Mouse (Mus musculus): ENCODE results near the gene Slc7a11.

The Slc7a11 gene

DNA sequence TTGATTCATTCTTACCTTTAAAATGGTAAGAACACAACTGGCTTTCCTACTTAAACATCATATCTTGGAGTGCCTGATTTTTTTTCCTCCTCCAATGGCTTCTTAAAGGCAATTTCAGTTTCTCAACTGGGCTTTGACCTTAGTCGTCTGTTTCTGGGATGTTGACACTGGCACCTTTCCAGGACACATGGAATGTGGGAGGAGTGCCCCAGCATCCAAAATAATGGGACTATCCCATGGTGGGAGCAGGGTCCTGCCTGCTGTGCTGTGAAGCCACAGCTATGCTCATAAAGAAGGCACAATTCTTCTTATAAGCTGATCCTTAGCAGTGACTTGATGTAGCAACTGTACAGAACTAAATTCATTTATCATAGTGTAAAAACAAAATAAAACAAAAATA lies 450.5 kb downstream of the Slc7a11 start:
- DNase-seq (ENCODE audit: low spot score in 2 of 2): no peak

DNA sequence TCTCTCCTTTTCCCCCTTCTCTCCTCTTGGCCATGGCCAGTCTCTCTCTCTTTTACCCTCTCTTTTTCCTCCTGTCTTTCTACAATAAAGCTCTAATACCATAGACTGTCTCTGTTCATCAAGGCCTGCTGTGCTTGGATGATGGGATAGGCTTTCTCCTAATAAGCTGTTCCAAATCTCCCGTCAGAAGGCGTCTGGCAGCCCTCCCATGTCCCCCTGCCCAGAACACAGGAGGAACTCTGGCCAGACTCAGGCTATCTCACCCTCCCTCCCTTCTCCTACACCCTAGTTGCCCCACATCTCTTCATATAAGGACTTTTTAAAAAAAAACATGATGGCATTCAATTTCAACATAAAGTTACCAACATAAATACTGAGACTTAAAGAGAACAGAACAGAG lies 456.2 kb downstream of the Slc7a11 start:
- peak in 1 of 2 experiments; percentile 13 for DNase-seq (ENCODE audit: low spot score in 2 of 2)

DNA sequence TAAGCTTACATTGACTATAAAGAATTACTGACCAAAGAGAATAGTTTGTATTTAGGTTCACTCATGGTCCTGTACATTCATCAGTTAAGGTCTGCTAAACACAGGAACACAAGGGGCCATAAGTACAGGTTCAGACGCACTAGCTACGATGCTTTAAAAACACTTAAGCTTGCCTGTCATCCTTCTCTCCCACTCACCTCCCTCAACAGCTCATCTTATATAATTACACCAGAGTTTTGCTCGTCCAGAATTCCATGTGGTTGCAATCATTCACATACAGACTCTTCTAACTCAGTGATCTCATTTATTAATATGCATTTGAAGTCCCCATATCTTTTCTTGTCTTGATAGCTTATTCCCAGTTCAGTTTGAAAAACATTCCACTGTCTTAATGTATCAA lies 458.6 kb downstream of the Slc7a11 start:
- DNase-seq (ENCODE audit: low spot score in 2 of 2): no peak

DNA sequence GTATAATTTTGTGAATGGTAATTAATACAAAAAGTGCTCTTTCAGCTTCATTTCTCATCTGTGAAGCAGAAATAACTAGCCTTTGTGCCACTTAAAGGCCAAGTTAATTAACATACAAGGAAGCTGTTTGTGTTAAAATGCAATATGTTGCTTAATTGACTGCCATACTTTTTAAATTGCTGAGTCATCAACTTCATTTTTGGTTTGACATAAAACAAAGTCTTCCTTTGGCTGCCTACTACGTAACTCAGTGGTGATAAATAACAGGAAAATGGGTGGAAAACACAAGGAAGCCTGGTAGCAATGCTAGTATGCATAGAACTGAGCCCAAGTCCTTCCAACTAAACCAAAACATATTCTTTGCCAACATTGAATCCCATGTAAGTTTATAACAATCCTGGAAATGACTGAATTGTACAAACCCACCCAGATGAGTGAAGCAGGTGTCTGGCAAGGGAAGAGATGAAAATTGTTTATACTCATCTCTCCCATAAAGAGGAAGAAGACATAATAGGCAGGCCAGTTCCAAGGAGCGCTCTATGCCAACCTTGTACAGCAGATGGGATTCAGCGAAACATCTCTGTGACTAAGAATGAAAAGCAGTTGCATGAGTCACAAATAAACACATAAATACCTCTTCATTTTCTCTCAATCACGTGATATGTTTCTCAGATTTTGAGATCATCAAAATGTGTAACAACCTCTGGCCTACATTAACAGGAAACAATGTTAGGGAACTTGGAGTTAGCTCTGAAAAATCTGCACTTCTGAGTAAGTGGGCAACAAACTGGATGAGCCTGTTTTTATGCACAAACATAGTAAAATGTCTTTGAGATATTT lies 459.8 kb downstream of the Slc7a11 start:
- no peak for DNase-seq (ENCODE audit: low spot score in 2 of 2)

DNA sequence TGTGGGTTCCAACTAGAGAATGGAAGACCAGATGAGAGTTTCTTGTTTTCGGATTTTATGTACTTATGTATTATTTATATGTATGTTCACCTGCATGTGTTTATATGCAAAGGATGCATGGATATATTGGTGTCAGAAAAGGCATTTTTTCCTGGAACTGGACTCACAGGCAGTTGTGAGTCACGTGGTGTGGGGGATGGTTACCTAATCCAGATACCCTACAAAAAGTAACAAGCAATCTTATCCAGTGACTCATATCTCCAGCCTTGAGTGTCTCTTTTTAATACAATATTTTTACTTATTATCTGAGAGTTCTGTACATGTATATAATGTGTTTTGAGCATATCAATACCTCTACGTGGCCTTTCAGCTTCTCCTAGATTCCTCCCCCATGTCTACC lies 469.4 kb downstream of the Slc7a11 start:
- DNase-seq (ENCODE audit: low spot score in 2 of 2): no peak

DNA sequence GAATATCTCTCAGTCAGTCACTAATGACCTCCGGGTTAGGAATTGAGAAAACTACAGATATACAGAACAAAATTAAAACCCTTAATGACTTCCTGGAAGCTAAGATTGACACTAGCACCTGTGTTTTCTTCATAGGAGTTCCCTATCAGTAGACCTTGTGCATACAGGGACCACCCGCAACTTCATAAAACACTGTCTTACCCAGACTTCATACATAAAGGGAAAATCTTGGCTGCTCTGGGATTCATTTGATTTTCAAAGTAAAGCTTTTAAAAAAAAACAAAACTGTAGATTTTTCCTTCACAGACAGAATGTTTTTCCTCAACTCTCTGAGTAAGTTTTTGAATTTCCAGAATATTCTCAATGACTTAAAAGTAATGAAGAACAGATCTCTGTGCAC lies 477.8 kb downstream of the Slc7a11 start:
- DNase-seq (ENCODE audit: low spot score in 2 of 2): no peak

DNA sequence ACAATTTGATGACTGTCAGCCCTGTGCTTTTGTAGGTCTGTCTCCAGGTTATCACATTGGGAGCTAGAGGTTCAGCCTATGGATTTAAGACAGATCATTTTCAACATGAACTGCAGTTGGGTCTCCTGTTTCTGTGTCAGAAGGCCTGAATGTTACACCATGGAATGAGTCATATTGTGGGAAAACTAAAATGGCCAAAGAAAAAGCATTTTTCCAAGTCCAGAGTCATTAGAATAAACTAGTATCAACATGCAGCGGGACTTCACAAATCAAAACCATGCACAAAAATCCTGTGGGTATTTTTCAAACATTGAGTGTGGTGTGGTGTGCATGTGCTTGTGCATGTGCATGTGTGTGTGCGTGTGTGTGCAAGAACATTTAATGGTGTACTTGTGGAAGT lies 482.8 kb downstream of the Slc7a11 start:
- DNase-seq (ENCODE audit: low spot score in 2 of 2): no peak

DNA sequence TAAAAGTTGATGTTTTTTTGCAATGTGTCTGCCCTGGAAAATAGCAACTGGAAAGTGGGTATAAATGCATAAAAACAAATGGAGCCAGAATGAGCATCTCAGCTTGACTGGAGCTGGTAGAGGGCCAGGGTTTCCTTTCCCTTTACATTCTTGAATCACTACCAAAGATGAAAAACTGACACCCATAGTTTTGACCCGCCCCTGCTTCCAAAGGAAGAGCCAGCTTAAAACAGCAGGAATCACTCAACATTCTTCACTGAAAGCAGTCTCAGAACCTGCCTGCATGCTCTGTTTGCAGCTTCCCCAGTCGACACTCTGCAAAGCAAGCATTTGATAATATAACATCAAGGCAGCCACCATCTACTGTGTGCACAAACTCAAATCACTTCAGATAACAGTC lies 496.6 kb downstream of the Slc7a11 start:
- no peak for DNase-seq (ENCODE audit: low spot score in 2 of 2)

DNA sequence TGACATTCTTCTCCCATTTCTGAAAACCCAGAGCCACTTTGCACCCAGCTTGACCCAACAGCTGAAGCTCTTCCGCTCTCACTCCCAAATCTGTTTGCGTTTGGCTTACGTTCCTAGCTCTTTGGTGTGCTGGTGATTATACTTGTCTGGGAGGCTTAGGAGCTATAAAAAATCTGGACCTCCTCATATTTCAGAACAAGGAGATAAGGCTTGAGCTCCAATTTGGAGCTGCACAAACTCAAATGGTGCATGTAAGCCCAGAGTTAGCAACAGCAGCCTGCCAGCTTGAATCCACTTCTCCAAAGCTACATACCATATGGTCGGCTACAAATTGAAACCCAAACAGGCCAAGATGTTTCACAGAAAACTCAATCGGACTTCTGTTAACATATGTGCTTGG lies 498.6 kb downstream of the Slc7a11 start:
- DNase-seq (ENCODE audit: low spot score in 2 of 2): peak in 1 of 2 experiments; percentile 1

DNA sequence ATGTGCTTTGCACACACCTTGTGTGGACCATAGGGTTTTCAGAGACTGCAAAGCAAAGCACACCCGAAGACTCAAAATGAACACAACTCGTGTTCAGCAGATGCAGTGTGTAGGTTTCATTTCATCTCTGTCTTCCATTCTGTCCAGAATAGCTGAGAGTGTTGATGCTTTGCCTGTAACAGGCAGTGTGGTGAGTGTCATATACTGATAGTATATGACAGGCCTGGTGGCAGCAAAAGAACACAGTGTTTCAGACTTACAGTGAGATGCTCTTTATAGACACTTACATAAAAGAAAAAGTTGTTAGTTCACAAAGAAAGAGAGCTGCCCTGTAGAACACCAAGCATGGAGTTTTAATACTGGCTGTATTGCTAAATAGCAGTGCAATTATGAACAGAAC lies 505.8 kb downstream of the Slc7a11 start:
- no peak for DNase-seq (ENCODE audit: low spot score in 2 of 2)

DNA sequence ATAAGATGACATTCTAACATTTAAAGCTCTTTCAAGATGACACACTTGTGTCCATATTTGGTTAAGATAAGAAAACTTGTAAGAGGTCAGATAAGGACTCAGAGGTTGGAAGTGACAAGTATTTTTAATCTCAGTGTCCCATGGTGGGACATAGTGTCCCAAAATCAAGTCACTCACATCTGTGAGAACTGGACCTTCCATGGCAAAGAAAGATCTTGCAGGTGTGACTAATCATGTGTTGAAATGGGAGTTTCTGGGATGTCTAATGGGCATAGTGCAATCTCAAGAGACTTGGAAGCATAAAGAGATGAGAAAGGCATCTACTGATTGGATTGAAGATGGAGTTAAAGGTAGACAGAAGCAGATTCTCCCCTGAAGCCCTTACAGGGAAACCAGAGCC lies 513.9 kb downstream of the Slc7a11 start:
- no peak for DNase-seq (ENCODE audit: low spot score in 2 of 2)

DNA sequence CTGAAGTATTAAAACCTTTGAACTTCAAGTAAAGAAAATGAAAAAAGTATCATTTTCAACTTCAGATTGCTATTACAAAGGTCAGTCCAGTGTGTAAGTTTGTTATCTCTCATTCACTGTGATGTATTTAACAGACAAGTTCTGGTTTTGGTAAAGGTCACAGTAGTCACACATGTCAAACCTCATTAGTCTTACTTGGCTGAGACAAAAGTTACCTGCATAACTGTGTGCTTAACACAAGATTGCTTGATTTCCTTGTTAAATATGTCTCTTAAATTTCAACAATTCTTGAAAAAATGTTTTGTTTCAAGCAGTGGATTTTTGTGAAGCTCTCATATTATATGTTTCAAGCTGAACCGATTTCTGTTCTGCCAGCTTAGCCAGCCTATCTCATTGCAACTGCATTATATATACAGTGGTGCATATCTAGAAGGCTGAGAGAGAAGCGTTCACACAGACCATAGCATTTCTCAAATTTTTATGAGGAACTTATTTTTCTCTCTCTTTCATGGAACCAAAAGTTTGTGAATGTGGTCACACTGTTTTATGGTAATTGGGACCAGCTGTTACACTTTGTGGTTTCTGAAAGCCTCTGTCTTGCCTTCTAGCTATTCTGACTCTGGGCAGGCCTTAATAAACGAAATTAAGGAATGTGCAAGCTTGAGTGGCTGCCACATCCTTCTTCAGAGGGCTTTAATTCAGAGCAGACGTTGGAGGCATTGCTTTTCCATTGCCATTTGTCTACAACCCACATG lies 514.7 kb downstream of the Slc7a11 start:
- DNase-seq (ENCODE audit: low spot score in 2 of 2): no peak

DNA sequence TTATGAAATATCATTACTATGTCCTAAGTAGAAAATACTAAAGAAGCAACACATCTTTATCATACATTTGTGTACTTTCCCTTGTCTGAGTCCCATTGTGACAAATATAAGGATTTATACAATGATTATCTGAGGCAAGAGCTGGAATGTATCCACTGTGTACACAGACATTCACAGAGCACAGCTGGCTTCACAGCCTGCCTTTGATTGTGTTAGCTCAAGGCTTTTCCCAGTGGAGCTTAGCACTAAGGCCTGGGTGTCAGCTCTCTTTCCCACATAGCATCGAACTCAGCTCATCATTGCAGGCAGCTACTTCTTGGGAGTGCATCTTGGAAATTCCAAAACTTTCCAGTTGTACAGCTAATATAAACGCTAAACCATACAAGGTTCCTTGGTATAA lies 529.5 kb downstream of the Slc7a11 start:
- DNase-seq (ENCODE audit: low spot score in 2 of 2): no peak

DNA sequence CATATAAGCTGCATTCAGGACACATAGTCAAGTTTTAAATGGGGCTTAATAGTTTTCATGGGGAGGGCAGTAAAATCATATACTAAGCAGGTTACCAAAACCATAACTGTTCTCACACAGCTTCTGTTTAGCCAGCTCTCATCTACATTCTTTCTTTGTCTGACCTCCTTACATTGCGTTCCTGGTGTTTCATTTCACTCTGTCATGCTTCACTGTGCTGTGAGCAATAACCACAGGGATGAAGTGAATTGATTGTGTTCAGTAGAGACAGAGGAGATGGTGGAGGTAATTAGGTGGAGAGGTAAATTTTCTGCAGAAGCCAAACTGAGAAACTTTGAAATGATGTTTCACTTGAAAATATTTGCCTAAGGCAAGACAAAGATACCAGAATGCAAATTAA lies 532.5 kb downstream of the Slc7a11 start:
- no peak for DNase-seq (ENCODE audit: low spot score in 2 of 2)

DNA sequence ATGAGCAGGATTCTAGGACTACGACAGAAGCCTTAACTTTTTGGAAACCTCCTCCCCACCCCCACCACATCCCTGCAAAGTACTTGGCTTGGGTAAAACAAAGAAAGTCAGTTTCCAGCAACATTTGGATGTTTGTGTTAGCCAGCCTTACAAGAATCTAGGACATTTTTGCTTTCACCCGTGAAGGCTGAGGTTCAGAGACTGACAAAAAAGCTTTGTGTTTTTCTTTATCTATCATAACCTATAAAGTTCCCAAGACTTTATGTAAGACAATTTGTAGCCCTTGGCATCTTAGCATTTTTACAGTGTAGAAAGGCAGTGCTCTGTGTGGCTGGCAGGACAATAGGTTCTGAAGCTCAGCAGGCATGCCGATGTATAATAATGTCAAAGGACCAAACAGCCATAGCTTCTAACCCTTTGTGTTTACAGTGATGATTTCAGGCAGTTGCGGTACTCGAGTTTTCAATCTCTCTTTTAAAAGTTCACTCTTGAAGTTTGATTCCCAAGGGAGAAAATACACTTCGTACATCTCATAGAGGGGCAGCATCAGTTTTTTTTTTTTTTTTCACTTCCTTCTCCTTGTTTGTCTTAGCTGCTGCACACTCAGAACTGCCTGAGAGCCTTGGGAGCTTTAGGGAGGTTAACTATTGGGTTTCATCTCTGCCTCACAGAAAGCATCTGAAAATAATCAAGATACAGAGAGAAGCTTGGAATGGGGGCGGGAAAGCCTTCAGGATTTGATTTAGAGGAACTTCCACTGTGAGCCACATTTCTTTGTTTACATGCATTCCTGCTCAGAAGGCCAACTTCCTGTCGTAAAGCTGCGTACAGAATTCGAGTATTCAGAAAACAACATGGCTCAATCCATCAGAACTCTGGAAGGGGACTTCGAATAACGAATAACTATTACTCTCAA lies 534.7 kb downstream of the Slc7a11 start:
- DNase-seq (ENCODE audit: low spot score in 2 of 2): no peak

DNA sequence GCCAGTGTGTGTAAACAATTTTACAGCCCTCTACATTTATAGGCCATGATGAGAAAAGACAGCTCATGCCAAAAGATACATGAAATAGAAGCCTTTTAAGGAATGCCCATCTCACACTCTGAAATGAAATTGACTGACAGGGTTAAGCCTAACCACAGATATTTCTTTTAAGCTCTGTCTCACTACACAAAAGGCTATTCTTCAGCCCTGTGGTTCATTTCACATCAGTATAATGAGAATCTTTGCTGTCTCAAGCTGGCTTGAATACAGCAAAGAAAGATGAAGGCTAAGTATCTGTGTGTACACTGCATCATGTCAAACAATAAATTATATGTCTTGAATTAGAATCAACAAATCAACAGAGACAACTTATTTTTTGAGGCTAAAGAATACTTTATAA lies 549.5 kb downstream of the Slc7a11 start:
- no peak for DNase-seq (ENCODE audit: low spot score in 2 of 2)

DNA sequence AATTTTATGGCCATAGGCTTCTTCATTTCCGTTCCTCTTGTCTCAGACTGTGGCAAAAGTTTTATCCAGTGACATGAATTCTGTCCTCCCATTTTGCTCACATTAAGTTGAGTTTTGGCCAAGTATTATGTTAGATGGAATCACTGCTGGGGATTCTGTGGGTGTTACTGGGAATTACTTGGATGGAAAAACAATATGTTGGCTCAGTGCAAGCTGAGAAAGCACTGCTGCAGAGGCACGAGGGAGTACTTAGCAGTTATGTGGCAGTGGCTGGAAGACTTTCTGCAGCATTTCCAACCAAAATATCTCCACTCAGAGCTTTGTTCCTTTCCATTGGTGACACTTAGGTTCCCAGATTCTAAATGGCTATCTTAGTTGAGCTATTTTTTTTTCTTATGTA lies 556.1 kb downstream of the Slc7a11 start:
- no peak for DNase-seq (ENCODE audit: low spot score in 2 of 2)

DNA sequence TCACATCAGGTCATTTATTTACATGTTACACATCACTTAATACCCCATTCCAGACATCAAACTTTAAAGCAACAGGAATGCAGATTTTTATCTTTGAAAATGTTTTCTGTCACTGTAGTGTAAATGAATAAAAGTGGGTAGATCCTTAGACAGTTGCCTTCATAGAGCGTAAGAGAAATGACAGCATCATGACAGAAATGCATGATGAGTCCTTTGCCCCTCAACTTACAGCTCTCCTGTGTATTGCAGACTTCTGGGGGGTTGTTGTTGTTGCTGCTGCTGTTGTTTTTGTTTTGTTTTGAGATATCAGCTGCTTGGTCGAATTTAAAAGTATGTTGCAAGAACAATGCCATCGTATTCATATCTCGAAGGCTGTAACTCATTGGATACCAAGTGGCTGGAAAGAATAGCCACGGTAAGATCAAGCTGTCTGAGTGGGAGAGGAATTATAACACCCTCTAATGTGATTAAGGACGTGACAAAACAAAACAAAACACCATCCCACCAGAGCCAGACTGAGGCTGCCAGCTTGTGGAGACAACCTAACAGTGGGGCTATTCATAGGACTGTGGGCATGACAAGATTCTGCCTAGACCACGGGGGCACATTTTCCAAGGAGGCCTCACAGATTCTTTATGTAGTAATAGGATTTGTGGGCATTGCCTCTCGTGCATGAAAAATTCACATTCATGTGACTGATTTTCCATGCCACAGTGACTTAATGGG lies 557.0 kb downstream of the Slc7a11 start:
- DNase-seq (ENCODE audit: low spot score in 2 of 2): no peak

DNA sequence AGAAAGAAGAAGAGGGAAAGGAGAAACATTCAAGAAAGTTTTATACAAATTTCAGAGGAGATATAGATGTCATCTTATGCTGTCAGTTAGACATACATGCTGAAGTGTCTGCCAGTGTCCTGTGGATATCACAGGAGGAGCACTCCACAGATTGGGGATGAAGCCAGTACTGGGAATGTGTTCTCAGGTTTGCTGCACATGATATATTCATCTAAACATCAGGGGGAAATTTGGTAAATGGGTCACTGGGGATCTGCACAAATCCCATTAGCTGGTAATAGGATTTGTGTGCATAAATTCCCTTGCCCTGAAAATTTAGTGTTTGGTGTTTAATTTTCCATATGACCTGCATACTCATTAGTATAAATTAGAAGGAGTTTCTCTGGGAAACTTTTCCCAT lies 562.9 kb downstream of the Slc7a11 start:
- DNase-seq (ENCODE audit: low spot score in 2 of 2): no peak

DNA sequence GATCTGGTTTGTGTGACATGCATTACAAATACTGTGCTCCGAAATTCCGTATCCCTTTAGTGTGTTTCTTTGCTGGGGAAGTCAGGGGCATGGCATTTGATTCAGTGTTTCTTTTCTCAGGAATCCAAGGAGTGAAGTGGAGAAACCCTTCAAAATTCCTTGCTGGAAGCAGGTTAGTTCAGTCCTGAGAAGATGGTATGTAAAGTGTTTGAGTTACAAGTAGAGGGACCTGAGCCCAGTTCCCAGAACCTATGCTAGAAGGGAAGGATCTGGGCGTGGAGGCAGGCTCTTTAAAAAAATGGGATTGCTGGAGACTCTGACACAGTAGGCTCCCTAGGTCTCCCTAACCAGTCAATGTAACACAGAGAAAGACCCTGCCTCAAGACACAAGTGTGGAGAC lies 572.6 kb downstream of the Slc7a11 start:
- no peak for DNase-seq (ENCODE audit: low spot score in 2 of 2)

DNA sequence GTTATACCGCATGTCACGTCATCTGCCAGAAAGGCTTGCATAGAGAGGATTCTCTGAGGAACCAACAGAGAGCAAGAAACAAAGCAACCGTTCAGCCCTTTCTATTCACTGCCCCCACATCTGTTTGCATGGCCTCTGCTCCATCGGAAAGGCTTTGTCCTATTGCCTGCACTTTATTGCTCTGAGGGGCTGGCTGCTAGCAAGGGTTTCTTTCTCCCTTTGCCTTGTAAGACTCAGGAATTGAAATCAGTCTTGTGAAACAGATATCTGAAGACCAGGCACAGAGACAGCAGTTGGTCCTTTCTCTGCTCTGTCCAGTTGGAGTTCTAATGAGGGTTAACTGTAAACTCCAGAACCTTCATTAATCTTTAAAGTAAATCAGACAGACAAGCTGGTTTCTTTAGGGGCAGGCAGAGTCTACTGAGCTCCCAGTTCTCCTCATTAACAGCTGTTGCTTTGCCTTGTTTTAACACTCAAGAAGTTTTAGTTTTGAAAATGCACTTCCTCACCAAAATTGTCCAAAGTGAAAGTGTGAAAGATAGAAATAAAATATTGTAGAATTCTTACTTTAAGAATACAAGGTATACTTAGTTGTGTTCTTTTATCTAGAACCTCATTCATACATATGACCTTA lies 575.3 kb downstream of the Slc7a11 start:
- no peak for DNase-seq (ENCODE audit: low spot score in 2 of 2)
